Mouse (Mus musculus) frontal cortex, postnatal 14 days (tissue): ENCODE measurements at regions not wholly inside any gene's neighbourhood (a gene's known extent, or its start where the extent isn't known, plus 50 kb on each side); places are given as distances from the start of the nearest gene placed in this dataset.
"Not testable (repeated sequence)": the region's sequence is repeated elsewhere in the genome, so short reads cannot be mapped to it uniquely, and the experiment has no call there.

Experiments used
- DNase-seq, 2 experiments: peaks; one replicate each; pipeline ENCODE4 v3.0.0; 2022; ENCODE audit warnings: low spot score in 2 of 2

DNA sequence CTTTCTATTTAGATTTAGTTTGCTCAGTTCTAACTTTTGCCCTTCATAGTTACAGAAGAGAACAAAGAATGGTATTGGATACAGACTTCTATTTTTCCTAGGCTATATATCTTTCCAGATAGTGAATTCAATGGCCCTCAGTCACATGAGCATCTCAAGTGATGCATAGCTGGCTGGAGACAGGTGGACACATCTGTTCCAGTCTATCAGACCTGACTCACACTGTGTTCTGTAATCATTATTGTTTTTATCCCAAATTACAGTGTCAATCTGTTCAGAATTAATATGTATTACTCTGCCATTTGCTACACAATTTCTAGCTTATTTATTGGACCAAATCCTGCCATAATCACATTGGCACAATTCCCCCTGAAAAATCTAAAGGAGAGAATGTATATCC lies 298.0 kb upstream of the Foxg1 start:
- no peak for DNase-seq

DNA sequence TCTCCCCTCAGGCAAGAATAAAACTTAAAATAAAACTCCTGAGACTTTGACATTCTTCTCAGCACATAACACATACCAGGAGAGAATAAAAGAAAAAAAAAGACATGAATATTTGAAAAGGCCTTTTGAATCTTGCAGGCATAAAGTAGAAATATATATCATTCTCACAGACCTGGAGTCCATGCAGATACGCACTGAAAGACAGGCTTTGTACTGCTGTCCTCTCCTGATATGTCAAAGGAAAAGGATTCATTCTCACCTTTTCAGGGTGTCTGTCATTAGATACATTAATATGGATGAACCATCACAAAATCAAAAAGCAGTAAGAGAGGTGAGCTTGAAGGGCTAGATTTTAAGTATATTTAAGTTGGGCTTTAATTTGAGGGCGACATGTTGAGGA lies 296.4 kb upstream of the Foxg1 start:
- DNase-seq, result no peak

DNA sequence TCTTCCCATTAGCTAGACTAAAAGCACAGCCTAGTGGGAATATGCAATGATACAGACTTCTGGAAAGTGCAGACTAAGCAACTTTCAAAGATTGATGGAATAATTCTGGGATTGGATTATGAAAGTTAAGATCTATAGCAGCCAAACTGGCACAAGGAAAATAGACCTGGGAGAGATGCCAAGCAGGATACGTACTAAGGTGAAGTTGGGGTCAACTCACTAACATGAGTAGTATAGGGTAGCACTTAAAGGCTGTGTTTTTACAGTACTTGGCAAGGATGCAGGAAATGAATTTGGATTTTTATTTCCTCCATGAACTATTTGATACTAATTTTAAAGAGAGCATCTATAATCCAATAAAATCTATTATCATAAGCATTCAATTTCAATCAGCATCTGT lies 292.3 kb upstream of the Foxg1 start:
- DNase-seq, result no peak

DNA sequence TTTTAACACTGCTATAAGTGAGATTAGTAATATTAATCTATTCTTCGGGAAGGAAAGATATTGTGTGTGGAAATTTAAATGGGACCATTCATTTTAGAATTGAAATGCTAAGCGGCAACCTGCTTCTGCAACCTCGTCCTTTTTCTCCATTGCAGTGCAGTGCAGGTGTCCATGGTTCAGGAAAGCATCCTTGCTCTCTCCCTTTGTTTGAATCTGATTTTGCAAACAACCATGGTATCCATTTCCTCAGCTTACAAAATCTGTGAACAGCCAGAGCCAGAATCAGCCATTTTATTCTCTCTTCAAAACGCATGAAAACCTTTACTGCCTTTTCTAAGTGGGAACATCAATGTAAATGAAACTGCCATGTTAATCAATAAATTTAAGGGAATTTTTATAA lies 276.5 kb upstream of the Foxg1 start:
- no peak for DNase-seq

DNA sequence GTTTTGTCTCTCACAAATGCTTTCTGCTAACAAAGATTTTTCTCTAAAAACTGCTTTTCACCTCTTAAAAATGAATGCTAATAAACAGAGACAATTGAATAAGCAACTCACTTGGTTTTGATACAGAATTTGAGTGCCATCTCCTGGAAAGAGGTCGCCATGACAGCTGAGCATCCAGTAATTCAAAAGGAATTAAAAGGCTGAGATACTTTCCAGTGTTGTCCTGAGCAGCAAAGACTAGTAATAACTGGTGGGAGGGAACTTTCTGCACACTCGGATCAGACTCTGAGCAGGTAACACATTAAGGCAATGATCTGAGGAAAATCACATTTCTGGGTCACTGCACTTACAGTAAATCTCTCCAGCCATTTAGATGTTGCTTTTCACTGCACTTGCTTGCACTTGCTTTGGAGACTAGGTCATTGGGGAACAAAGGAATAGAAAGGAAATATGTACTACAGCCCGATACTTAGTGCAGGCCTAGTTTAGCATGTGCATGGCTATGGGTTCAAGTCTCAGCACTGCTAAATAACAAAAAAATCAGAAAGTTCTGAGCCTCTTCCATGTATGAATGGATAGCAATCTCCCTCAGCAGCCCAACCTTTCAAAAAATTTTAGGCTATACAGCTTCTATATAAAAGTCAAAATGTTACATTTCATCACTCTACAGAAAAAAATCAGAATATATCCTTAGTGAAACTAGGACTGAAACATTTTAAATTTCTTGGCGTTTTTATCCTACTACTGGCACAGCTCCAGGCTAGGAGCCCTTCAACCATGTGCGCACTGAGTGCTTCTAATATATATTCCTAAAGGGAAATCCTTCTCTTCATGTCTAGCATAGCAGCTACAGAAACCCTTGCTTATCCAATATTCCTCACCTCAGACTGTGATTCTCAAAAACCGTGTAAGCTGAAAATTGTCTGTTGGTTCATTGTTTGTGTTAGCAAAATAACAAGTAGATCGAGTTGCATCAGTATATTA lies 275.8 kb upstream of the Foxg1 start:
- peak; percentile 6 to 59 for DNase-seq

DNA sequence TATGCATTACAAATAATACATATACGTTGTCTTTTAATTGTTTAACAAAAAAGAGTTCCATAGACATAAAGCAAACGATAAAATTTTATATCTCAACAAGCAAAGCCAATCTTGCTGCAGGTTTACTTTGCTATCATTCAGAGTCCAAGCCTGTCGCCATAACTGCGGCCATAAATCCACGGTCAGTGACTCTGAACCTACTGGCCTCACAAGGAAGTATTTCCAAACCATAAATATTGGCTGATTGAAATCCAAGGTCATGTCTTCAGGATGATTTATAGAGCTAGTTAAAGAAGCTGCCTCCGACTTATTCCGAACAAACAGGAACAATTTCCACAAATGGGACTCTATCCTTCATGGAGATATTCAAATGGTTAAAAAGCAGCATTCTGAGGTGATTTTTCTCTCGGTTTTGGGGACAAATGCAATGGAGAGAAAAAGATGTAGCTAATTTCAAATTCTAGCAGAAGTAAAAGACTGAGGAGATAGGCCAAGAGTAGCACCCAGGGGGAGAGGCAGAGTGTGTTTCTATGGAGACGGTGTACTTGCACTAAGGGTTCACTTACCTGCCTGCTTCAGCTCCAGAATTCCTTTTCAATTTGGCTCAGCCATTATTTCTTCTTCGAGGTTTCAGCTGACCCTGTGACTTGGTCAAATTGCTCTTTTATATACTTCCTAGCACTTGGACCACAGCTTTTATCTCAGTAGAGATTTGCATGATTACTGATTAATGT lies 274.9 kb upstream of the Foxg1 start:
- DNase-seq, result no peak

DNA sequence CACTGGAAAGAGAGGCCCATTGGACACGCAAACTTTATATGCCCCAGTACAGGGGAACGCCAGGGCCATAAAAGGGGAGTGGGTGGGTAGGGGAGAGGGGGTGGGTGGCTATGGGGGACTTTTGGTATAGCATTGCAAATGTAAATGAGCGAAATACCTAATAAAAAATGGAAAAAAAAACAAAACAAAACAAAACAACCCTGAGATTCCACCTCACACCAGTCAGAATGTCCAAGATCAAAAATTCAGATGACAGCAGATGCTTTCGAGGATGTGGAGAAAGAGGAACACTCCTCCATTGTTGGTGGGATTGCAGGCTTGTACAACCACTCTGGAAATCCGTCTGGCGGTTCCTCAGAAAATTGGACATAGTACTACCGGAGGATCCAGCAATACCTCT lies 251.4 kb upstream of the Foxg1 start:
- DNase-seq, result not testable (repeated sequence)

DNA sequence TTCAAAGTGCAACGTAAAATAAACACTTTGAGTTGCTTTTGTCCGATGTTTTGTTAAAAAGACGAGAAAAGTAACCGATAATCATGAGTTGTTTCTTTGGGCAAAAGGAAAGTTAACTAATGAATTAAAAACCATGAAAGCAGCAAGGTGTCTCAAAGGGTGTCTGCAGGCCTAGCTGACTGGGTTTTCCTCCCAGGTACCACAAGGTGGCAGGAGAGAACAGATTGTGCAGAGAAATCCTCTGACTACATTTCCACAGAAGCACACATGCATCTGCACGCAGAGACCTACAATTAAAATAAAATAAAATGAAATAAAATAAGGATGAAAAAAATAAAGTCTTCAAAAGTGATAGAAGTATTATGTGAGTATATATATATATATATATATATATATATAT lies 212.4 kb upstream of the Foxg1 start:
- peak in 1 of 2 experiments; percentile 10 for DNase-seq

DNA sequence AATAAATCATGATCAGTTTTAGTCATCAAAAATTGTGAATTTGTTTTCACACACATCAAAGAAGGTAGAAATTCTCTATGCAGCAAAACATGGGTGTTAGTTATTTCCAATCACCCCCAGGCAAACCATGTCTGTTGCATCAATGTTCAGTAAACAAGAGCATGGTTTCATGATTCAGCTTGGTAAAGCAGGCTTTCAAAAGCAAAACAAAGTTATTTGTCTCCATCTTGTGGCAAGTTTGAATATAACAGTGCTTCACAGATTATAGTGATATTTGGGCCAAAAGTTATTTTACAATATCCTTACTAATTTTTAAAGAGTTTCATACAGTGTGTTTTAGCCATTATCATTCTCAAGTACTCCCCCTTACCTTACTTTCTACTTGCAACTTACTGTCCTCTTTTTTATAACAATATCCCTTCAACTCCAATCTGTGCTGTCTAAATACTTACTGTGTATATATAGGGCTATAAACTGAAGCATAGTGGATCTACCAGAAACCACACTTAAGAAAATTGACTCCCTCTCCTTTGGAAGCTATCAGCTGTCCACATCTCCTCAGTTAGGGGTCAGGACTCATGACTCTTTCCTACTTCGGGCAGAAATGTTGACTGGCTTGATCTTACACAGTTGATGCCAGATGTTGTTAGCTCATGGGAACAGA lies 211.3 kb upstream of the Foxg1 start:
- no peak for DNase-seq

DNA sequence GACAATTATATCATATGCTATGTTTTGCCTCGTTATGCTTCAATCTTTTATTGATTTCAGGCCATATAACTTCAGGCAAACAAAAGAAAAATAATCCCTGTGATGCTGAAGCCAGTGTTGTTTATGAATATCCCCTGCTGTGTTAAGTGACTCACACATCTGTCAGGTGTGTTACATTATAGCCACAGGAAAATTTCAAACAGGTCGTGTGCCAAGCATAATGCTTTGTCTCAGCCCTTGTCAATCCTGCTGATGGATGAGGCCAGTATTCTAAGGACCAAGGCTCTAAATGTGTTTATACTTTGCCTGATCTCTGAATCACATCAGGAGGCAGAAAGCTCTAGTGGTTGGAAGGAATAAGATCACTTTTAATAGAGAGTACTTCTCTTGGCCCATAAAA lies 191.1 kb upstream of the Foxg1 start:
- no peak for DNase-seq

DNA sequence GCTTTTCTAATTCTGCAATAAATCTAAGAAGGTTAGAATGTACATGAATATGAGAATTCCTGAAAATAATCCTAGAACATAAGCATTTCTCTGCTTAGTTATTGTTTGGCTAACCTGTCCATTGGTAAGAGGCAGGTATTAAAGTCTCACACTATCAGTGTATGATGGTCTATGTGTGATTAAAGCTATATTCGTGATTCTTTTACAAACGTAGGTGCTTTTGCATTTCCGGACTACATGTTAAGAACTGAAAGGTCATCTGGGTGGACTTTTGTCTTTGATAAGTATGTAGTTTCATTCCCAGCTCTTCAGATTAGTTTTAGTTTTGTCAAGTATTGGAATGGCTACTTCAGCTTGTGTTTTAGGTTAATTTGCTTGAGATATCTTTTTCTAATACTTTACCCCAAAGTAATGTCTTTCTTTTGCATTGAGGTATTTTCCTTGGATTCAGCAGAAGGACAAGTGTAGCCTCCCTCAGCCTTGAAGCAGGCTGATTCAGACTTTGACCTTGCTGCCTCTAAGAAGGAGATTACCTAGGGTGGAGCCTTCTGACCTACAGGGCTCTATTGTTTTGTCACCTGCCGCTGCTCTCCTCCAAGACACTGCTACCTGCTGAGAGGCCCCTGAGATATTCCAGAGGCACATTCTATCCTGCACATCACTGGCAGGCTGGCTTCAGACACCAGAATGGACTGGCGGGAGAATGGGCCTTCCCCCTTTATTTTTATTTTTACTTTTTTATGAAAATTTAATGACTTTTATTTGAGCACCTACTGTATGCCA lies 148.7 kb upstream of the Foxg1 start:
- DNase-seq, result no peak
